Mouse (Mus musculus) heart, adult 18-20 months (tissue): ENCODE measurements around the gene Erbb3. TPM values are rescaled to one million over a fixed set of nuclear protein-coding genes. Genes with fewer than 3 reads are reported as not detected.
"Not testable (repeated sequence)": the region's sequence is repeated elsewhere in the genome, so short reads cannot be mapped to it uniquely, and the experiment has no call there.

Source experiments
- DNase-seq, 2 experiments: peaks; one replicate each; pipeline ENCODE4 v3.0.0; 2021 to 2022; ENCODE audit warnings: mixed read lengths in 1 of 2
- total RNA-seq, 2 experiments: library from RNA; stranded (reverse); gene quantifications; 2 replicates each; pipeline ENCODE4 v1.2.3; 2021

Erbb3 gene
- total RNA-seq, 2 experiments from 2014 or later: 6.4 to 8.6 TPM

DNA sequence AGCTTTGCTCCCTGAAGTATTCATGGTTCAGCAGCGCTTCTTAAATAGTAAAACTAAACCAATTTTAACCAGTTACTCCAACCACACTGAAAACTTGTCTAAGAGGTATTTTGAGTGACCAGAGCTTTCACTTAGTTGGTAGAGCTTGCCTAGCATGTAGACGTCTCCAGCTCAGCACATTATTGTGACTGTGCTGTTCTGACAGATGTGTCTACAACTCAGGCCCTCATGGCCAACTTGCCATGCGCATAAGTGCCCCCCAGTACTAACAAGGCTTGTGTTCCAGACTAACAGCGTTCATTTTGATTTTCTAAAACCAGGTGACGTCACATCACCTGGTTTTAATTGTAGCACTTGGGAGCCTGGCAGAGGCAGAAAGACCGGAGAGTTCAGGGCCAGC, 32.5 kb downstream of the Erbb3 start:
- DNase-seq: no peak

DNA sequence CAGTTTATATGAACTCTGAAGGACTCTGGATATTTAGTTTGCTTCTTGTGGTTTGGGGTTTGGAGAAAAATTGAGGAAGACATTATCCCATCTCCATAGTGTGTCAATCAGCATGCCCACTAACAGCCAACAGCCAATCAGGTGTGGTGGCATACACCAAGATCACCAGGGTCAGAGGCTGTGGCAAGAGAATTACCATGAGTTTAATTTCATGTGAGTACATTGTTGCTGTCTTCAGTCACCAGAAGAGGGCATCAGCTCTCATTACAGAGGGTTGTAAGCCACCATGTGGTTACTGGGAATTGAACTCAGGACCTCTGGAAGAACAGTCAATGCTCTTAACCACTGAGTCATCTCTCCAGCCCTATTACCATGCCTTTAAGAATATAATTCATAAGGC, 33.2 kb downstream of the Erbb3 start:
- no peak for DNase-seq

DNA sequence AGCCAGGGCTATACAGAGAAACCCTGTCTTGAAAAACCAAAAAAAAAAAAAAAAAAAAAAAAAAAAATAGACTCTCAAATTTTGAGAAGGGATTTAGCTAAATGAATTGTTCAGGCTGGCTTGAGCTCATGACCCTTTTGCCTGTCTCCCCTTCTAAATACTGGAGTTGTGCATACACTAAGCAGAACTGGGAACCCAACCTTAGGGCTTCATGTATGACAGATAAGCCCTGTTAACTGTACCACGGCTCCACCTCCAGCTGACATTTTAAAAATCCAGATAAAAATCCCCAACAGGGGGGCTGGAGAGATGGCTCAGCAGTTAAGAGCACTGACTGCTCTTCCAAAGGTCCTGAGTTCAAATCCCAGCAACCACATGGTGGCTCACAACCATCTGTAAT, 33.9 kb downstream of the Erbb3 start:
- DNase-seq: not testable (repeated sequence)

DNA sequence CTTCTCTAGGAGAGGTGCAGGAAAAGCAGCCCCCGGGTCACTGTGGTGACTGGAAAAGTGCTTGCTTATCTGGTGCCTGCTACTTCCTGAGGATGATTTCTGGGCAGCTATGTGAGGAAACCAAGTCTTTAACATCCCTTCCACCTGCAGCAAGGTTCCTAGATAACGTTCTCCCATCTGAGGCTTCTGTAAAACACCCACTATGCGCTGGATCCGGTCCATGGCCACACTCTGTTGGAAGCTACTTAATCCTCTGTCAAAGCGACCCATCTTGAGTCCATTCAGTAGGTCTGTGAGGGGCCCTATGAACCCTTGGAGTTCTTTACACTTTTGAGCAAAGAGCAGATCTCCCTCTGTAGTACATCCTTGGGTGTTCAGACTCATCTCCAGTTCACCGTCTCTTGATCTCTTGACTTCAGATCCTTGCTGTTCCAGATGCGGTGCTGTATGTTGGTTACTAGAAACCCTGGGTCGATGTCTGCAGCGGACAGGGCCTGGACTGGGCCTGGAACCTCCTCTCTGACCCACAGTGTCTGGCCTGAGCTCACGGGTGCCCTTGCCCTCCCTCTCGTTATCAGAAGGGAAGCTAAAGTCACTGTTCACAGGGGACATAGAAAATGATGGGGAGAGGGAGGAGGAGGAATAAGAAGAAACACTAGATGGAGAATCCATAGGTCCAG, 39.2 kb downstream of the Erbb3 start:
- DNase-seq: not testable (repeated sequence)

- DNase-seq: peak; percentile 18 to 36
Observed at GRCm38 (mm10) chr10:128549682-128550057, 39.8 kb downstream of the Erbb3 start.

DNA sequence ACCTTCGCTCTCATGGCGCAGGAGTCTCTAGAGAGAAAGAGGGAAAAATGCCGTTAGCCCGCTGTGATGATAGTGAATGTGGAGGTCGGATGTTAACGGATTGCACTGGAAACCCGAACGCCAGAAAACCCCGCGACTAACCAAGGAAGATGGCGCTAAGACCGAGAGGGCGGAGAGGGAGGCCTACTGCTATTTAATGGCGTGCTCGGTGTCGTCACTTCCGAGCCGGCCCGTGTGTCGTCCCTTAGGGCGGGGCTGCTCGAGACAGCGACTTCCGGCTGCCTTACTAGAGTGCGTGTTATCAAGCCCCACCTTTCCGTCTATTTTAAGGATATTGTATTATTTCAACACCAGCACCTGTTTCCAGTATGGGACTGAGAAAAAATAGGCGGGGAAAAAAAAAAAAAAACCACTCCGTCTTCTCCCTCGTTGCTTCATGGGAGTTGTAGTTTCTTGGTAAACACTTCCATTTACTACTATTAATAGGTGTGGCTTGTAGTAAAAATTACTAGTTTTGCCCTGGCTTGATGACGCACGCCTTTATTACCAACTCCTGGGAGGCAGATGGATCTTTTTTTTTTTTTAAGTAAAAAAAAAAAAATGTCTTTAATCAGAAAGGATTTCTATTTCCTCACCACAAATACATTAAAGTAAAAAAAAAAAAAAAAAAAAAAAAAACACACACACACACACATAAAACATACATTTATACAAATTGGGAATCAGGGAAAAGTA, 40.3 kb downstream of the Erbb3 start, which contains the start of gene Rpl41:
TSS of gene Rpl41 (minus strand) at position 359 of the 735 bp plus-strand sequence.
- DNase-seq: peak; percentile 95 to 98

DNA sequence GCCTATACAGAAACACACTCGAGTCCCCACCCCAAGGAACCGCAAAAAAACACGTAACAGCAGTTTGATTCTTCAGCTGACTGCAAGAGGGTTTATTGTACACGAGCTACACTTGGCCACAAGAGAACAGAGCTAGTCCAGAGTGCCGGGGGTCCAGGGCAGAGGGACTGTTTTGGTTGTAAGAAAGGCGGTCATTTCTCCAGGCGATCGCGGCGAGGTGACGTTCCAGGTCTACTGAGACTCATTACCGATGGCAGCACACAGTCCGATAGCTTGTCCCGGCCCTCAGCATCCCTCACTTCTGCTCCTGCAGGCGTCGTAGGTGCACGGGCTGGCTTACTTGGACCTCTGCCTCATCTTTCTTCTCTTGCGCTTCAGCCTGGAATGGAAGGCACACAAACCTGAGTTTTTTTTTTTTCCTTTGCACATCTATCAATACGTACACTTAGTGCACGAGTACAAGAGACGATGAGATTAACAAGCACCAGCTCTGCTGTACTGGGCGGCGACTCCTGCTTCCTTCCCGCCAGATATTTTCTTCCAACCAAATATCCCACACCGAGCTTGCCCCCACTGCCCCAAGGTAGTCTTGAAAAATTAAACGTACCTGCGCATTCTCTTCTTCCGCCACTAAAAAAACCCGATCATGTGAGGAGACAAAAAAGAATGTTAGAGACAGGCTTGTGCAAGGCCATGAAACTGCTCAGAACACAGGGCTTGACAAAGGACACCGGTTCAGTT, 41.2 kb downstream of the Erbb3 start:
- DNase-seq: not testable (repeated sequence)

GRCm38 (mm10) chr10:128547361-128548032, 42.0 kb downstream of the Erbb3 start, which contains the start of gene Zc3h10:
Gene Zc3h10, minus strand, starts transcription at chr10:128547774.
- peak; percentile 94 to 98 for DNase-seq

DNA sequence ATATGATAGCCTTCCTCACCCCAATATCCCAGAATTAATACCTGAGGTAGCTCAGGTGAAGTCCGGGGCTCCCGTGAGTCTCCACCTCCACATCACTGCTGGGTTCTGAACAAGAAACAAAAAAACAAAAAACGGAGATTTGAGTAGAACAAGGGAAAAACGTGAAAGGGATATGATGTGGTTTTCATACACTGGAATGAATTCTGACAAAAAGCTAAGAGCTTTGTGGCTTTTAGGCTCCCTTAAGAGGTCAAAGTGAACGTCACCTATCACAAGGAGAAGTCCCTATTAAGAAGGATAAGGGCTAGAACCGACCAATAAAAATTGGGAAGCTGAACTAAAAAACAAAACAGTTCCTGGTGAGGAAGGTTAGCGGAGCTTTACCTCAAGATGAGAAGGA, 42.7 kb downstream of the Erbb3 start:
- no peak for DNase-seq

DNA sequence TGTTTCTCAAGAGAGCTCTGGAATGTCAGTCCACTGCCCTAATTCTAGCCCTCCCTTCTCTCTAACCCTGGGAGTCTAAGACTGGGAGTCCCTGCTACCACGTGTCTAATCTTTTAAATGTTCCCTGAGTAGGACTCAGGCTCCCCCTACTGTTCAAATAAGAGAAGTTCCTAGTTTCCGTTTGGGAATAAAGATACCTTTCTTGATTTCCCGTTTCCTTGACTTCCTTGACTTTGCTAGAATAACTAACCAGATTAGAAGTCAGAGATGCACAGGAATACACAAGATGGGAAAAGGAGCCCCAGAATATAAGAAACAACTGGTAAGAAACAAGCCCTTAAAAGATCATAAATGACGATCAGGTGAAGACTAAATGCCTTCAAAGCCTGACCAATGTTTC, 43.1 kb downstream of the Erbb3 start:
- DNase-seq: peak; percentile 47 to 66

GRCm38 (mm10) chr10:128545570-128545898, 43.9 kb downstream of the Erbb3 start:
- DNase-seq: no peak

- no peak for DNase-seq
Observed at GRCm38 (mm10) chr10:128544674-128545569, 44.5 kb downstream of the Erbb3 start.

DNA sequence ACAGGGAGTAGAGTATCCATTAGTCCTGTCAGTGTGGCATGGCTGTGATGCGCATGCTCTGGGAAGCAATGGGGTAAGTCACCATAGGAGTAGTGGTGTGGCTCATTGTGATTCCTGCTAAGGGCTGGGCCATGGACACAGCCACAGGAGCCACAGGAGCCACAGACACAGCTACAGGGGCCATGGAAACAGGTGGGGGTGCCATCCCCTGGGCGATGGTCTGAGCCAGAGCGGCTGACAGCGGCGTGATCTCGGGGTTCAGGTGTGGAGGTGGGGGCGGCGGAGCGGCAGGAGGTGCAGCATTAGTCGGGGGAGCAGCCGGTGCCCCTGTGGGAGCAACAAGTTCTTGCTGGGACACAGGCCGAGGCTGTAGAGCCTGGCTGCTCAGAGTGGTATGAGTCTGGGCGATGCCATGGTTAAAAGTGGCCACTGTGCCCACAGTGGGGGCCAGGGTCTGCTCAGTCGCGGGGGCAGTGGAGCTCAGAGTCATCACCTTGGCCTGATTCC, 45.2 kb downstream of the Erbb3 start:
- DNase-seq: no peak

GRCm38 (mm10) chr10:128543100-128543499, 46.4 kb downstream of the Erbb3 start:
- no peak for DNase-seq

DNA sequence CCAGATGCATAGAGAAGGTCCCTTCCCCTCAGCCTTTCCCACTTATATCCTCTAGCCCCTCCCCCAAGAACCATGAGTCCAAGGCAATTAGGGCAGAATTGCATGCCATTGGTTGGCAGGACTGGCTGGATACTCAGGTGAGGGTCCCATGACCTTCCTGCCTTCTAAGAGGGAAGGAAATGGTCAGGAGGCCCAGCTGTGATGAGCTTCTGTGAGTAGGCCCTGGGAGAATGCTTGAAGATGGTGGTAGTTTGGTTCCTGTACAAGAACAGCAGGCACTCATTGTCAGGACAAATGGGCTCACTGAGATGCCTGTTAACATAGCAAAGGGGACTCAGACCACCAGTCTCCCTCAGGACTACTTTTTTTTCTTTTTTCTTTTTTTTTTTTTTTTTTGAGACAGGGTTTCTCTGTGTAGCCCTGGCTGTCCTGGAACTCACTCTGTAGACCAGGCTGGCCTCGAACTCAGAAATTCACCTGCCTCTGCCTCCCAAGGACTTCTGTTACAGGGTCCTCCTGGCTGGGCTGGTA, 51.0 kb downstream of the Erbb3 start:
- DNase-seq: no peak

DNA sequence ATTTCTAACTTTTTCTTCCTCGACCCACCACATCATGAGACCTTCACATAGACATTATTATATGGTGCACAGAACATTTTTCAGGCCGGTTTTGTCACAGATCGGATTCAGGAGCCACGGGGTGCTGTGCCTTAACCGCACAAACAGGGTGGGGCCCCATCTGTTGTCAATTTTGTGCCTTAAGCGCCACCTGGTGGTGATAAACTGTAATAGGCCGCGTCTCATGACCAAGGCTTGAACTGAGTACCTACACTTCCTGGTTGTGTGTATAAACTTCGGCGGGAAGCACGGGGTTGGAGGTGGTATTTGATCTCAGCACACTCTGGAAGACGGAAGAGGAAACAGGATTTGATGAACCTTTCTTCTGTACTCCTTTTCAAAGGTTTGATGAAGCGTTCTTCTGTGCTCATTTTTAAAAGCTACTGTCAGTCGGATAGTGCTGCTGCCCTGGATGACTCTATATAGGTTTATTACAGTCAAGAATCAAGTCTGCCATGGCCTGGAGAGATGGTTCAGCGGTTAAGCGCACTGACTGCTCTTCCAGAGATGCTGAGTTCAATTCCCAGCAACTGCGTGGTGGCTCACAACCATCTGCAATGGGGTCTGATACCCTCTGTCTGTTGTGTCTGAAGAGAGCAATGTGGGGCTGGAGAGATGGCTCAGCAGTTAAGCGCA, 53.0 kb downstream of the Erbb3 start:
- peak; percentile 94 to 95 for DNase-seq

DNA sequence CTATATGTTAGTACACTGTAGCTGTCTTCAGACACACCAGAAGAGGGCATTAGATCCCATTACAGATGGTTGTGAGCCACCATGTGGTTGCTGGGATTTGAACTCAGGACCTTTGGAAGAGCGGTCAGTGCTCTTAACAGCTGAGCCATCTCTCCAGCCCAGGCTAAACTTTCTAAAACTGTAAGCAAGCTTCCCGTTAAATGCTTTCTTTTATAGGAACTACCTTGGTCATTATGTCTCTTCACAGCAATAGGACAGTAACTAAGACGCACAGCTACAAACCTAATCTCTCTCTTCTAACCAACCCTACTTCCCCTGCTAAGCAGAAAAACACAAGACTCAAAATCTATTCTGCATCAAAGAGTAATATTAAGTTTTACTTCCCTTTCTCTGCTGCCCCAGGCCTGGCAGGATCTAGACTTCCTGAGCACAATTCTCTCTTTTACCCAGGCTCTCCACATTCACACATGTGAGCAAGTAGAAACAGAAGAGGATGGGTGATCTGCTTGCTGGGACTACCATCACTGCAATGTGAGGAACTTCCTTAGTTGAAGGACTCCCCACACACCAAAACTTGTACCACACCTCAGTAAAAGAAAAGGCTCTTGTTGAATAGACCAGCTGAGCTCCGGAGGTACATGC, 53.7 kb downstream of the Erbb3 start:
- DNase-seq: no peak

DNA sequence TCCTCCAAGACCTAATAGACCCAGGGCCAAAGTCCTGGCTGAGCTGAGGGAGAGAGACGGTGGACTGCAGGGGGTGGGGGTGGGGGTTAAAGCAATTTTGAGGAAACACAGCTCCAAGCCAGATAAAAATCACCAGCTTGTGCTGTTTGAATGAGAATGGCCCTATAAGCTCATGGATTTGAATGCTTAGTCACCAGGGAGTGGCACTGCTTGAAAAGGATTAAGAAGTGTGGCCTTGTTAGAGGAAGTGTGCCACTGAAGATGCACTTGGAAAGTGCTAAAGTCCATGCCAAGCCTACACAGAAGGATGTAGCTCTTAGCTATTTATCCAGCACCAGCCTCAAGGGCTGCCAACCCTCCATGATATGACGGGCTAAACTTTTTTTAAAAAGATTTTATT, 54.2 kb downstream of the Erbb3 start:
- no peak for DNase-seq
